In genomic region chr12:12683733-12684470, GRCm38 (mm10) we compare ENCODE assay signal across 12 mouse cellular contexts.
A peak's percentile ranks its signal among the peaks of the same experiment; 100 is the strongest.
DNase-seq lines count a peak whose midpoint lies in the region; ATAC-seq and TF ChIP-seq lines count a peak whose summit lies in the region.
"Had no signal": no experiment of that assay in that cellular context is flagged by ENCODE, and none has a peak within 500 bp of the region (broad histone marks: within the 10 kb centered on the region; RNA-seq: fewer than 3 reads in every experiment).

No protein-coding gene starts in this region.

- no peak overlapping the region; the same call in 1 of the 2 replicates for H3K4me2 ChIP-seq in heart, embryonic 14.5 days (ENCODE audit: low read length)
- peak overlapping the region; percentile 46; the same call in 1 of the 2 replicates for H3K4me2 ChIP-seq in embryonic facial prominence, embryonic 13.5 days
- H3K4me2 ChIP-seq in hindbrain, embryonic 13.5 days, result peak overlapping the region; percentile 33
- H3K4me2 ChIP-seq in midbrain, embryonic 12.5 days (replicated peaks), result peak overlapping the region; percentile 37

- TF ChIP-seq CTCF in heart, adult 2 months (IDR thresholded peaks at IDR 0.05), result no peak

- H3K27ac ChIP-seq in heart, embryonic 14.5 days (replicated peaks in 1 of 2; ENCODE audit: control insufficient read depth in 1 of 2, insufficient read depth in 1 of 2, low read depth in 2 of 2, low read length in 2 of 2), result no peak overlapping the region
- H3K27ac ChIP-seq in heart, adult 2 months, result no peak overlapping the region
- no peak overlapping the region for H3K27ac ChIP-seq in embryonic facial prominence, embryonic 13.5 days
- peak overlapping the region; percentile 73 for H3K27ac ChIP-seq in hindbrain, embryonic 13.5 days
- peak overlapping the region; percentile 74 for H3K27ac ChIP-seq in midbrain, embryonic 12.5 days (replicated peaks)

- H3K79me2 ChIP-seq in heart, adult 2 months (replicated peaks; ENCODE audit: control insufficient read depth, insufficient read depth, low read length), result no peaks in the 10 kb centered on the region

- peaks cover 27 to 37% of the 10 kb centered on the region in 2 experiments for H3K4me1 ChIP-seq in heart, embryonic 14.5 days (ENCODE audit: control insufficient read depth in 2 of 2, insufficient read depth in 2 of 2, low read length in 2 of 2)
- H3K4me1 ChIP-seq in heart, adult 2 months (ENCODE audit: control insufficient read depth, insufficient read depth, low read length), result no peaks in the 10 kb centered on the region
- peaks cover 34% of the 10 kb centered on the region for H3K4me1 ChIP-seq in embryonic facial prominence, embryonic 13.5 days
- H3K4me1 ChIP-seq in hindbrain, embryonic 13.5 days (replicated peaks), result peaks cover 52% of the 10 kb centered on the region
- H3K4me1 ChIP-seq in midbrain, embryonic 12.5 days, result peaks cover 54% of the 10 kb centered on the region

- intact Hi-C loops in heart, adult 2 months (cut with DNase I), result no loop called here
- intact Hi-C loops in gastrocnemius, postnatal 14 days (cut with DNase I; ENCODE audit: low total_unique reads), result no loop called here

- no peak for ATAC-seq in heart, embryonic 14.5 days (ENCODE audit: insufficient number of reproducible peaks, insufficient read depth, low FRiP score, low read depth)
- no peak for ATAC-seq in embryonic facial prominence, embryonic 13.5 days (ENCODE audit: insufficient number of reproducible peaks, insufficient read depth, low FRiP score, low TSS enrichment, low read depth)
- no peak for ATAC-seq in hindbrain, embryonic 13.5 days (ENCODE audit: low FRiP score)
- 0 out of 2 replicates have a peak, but pooled peaks have one; percentile 3 for ATAC-seq in midbrain, embryonic 12.5 days (ENCODE audit: low FRiP score, low read depth)
- ATAC-seq: liver, postnatal 0 days had no signal

- 44% methylated on average over 10 of the region's 10 CpGs for WGBS in heart, embryonic 14.5 days
- 45% methylated on average over 10 of the region's 10 CpGs for WGBS in heart, adult 2 months
- 47% methylated on average over 10 of the region's 10 CpGs for WGBS in embryonic facial prominence, embryonic 13.5 days
- 46% methylated on average over 10 of the region's 10 CpGs for WGBS in hindbrain, embryonic 13.5 days
- WGBS in midbrain, embryonic 12.5 days, result 40% methylated on average over 10 of the region's 10 CpGs

- no peak for TF ChIP-seq POLR2A in heart, adult 2 months (IDR thresholded peaks at IDR 0.05; ENCODE audit: insufficient read depth, low read depth, low read length)

- DNase-seq in heart, adult 2 months, result no peak
- DNase-seq in adrenal gland, adult 8-10 months, result no peak
- no peak for DNase-seq in lung, postnatal 14 days
- DNase-seq in gastrocnemius, postnatal 14 days, result no peak
- DNase-seq: adrenal gland, adult 2 months; cerebellum, adult 18-20 months; liver, postnatal 0 days; thymus, postnatal 14 days had no signal

- TF ChIP-seq EP300 in heart, adult 2 months (IDR thresholded peaks at IDR 0.05; ENCODE audit: insufficient read depth, low read depth, low read length), result no peak

- no peaks in the 10 kb centered on the region for H3K36me3 ChIP-seq in heart, embryonic 14.5 days (ENCODE audit: control insufficient read depth, insufficient read depth, low read length)
- H3K36me3 ChIP-seq in heart, adult 2 months (ENCODE audit: control insufficient read depth, insufficient read depth, low read length), result no peaks in the 10 kb centered on the region
- no peaks in the 10 kb centered on the region for H3K36me3 ChIP-seq in embryonic facial prominence, embryonic 13.5 days
- no peaks in the 10 kb centered on the region for H3K36me3 ChIP-seq in hindbrain, embryonic 13.5 days
- H3K36me3 ChIP-seq in midbrain, embryonic 12.5 days, result no peaks in the 10 kb centered on the region

- no peaks in the 10 kb centered on the region for H3K27me3 ChIP-seq in heart, embryonic 14.5 days (ENCODE audit: control insufficient read depth, insufficient read depth, low read length)
- H3K27me3 ChIP-seq in heart, adult 2 months (ENCODE audit: control insufficient read depth, insufficient read depth, low read length), result no peaks in the 10 kb centered on the region
- H3K27me3 ChIP-seq in embryonic facial prominence, embryonic 13.5 days, result no peaks in the 10 kb centered on the region
- H3K27me3 ChIP-seq in hindbrain, embryonic 13.5 days, result peaks cover 4% of the 10 kb centered on the region; the same call in 1 of the 2 replicates
- peaks cover 14% of the 10 kb centered on the region; the same call in 1 of the 2 replicates for H3K27me3 ChIP-seq in midbrain, embryonic 12.5 days

- 0 out of 2 replicates have a peak overlapping the region, but pooled peaks have one; percentile 13 for H3K9ac ChIP-seq in heart, embryonic 14.5 days (ENCODE audit: low read length)
- H3K9ac ChIP-seq in heart, adult 2 months (ENCODE audit: low read depth, low read length), result no peak overlapping the region
- no peak overlapping the region for H3K9ac ChIP-seq in embryonic facial prominence, embryonic 13.5 days
- peak overlapping the region; percentile 6; the same call in 1 of the 2 replicates for H3K9ac ChIP-seq in hindbrain, embryonic 13.5 days
- H3K9ac ChIP-seq in midbrain, embryonic 12.5 days (replicated peaks), result 0 out of 2 replicates have a peak overlapping the region, but pooled peaks have one; percentile 4
- H3K9ac ChIP-seq: liver, postnatal 0 days had no signal

- H3K9me3 ChIP-seq in heart, embryonic 14.5 days (ENCODE audit: control insufficient read depth, low read length), result no peaks in the 10 kb centered on the region
- H3K9me3 ChIP-seq in embryonic facial prominence, embryonic 13.5 days, result no peaks in the 10 kb centered on the region
- H3K9me3 ChIP-seq in hindbrain, embryonic 13.5 days, result no peaks in the 10 kb centered on the region
- no peaks in the 10 kb centered on the region for H3K9me3 ChIP-seq in midbrain, embryonic 12.5 days

- no peak overlapping the region for H3K4me3 ChIP-seq in heart, embryonic 14.5 days (ENCODE audit: control insufficient read depth in 1 of 2, insufficient read depth in 1 of 2, low read depth in 1 of 2, low read length in 2 of 2)
- H3K4me3 ChIP-seq in heart, adult 2 months, result no peak overlapping the region
- H3K4me3 ChIP-seq in embryonic facial prominence, embryonic 13.5 days, result no peak overlapping the region
- H3K4me3 ChIP-seq in hindbrain, embryonic 13.5 days, result no peak overlapping the region
- H3K4me3 ChIP-seq in midbrain, embryonic 12.5 days, result no peak overlapping the region

Comparison
In these comparisons a context has a peak if more than half of its experiments do, and no peak if none do; other contexts are left out.
1. H3K9ac ChIP-seq: peak in heart, embryonic 14.5 days (single experiment), hindbrain, embryonic 13.5 days (single experiment) and midbrain, embryonic 12.5 days (single experiment); none in heart, adult 2 months (single experiment) and embryonic facial prominence, embryonic 13.5 days (single experiment).
2. H3K27ac ChIP-seq: peak in hindbrain, embryonic 13.5 days (single experiment) and midbrain, embryonic 12.5 days (single experiment); none in heart, embryonic 14.5 days (0 of 2), heart, adult 2 months (single experiment) and embryonic facial prominence, embryonic 13.5 days (single experiment).